Mouse (Mus musculus): ENCODE measurements around the gene Specc1l. TPM values are rescaled to one million over a fixed set of nuclear protein-coding genes. Genes with fewer than 3 reads are reported as not detected.

Gene Specc1l
- polyA plus RNA-seq, 1 experiment from 2014 or later = 34.6 TPM

DNA sequence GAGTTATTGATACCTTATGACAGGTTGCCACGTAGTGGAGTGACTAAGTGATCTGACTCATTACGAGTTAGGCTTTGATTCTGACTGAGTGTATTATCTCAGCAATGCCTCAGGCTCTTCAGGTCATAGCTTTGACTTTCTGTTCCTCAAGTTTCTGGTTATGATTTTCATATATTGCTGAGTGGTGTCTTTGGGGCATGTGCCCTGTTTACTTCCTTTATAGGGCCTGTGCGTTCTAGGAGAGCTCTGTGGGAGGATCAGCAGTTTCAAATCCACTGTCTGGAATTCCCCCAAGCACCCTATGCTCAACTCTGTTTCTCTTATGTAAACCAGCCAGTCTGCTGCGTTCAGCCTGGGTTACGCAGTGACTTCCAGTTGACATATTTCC lies 10.7 kb downstream of the Specc1l start:
- no peaks in the 10 kb centered on the region for H3K4me1 ChIP-seq (ENCODE audit: insufficient read depth)
- ATAC-seq (ENCODE audit: insufficient read depth) = no peak
- no peak overlapping the region for H3K4me3 ChIP-seq (ENCODE audit: low read depth, low read length)
- H3K9me3 ChIP-seq (ENCODE audit: low read depth, low read length) = no peaks in the 10 kb centered on the region
- WGBS = 45% methylated on average over 5 of the region's 5 CpGs
- no peaks in the 10 kb centered on the region for H3K27me3 ChIP-seq (ENCODE audit: insufficient read depth, low read length)
- H3K9ac ChIP-seq = no peak overlapping the region
- H3K27ac ChIP-seq (ENCODE audit: low read depth) = peak overlapping the region; percentile 30; the same call in 1 of the 2 replicates
- TF ChIP-seq CTCF (IDR thresholded peaks at IDR 0.05; ENCODE audit: low read depth) = no peak
- H3K4me2 ChIP-seq = no peak overlapping the region
- H3K36me3 ChIP-seq (ENCODE audit: insufficient read depth) = no peaks in the 10 kb centered on the region
- DNase-seq = peak; percentile 40

DNA sequence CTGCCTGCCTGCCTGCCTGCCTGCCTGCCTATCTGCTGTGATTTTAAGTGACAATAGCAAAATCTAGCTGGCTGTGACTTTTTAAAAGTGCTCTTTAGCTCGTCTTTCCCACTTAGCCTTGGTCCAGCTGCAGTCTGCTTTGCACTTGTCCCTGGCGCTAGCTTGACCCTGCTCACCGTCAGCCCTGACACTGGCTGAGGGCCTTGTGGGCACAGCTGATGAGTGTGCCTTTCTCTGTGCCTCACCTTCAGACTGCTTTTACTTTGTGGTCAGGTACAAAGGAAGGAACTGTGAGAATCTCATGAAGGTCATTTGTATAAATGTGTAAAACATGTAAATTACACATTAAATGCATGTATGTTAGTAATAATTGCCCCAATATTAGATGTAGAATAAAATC lies 12.3 kb downstream of the Specc1l start:
- H3K27me3 ChIP-seq (ENCODE audit: insufficient read depth, low read length) = no peaks in the 10 kb centered on the region
- no peak overlapping the region for H3K4me2 ChIP-seq
- peak overlapping the region; percentile 15; the same call in 1 of the 2 replicates for H3K27ac ChIP-seq (ENCODE audit: low read depth)
- H3K36me3 ChIP-seq (ENCODE audit: insufficient read depth) = no peaks in the 10 kb centered on the region
- ATAC-seq (ENCODE audit: insufficient read depth) (no peak), DNase-seq (no peak)
- no peaks in the 10 kb centered on the region for H3K4me1 ChIP-seq (ENCODE audit: insufficient read depth)
- 64% methylated on average over 3 of the region's 3 CpGs for WGBS
- H3K4me3 ChIP-seq (ENCODE audit: low read depth, low read length) = no peak overlapping the region
- H3K9ac ChIP-seq = no peak overlapping the region
- H3K9me3 ChIP-seq (ENCODE audit: low read depth, low read length) = no peaks in the 10 kb centered on the region
- TF ChIP-seq CTCF (IDR thresholded peaks at IDR 0.05; ENCODE audit: low read depth) = no peak

DNA sequence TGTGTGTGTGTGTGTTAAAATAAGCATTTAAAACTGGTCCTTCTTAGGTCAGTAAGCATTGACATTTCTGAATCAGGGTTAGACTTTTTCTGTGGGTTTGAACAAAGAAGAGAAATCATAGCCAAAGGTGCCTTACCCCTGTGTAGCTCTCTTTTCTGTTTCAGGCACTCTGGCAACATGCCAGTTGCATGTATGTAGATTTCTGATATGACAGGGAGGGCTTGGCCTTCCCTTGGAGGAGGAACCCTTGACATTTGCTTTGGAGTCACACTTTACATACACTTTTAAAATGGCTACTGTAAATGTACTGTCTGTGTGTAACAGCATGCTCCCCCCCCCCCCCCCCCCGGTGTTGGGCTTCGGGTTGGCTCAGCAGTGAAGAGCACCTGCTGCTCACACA lies 12.8 kb downstream of the Specc1l start:
- H3K27me3 ChIP-seq (ENCODE audit: insufficient read depth, low read length) = no peaks in the 10 kb centered on the region
- TF ChIP-seq CTCF (IDR thresholded peaks at IDR 0.05; ENCODE audit: low read depth) = no peak
- H3K4me3 ChIP-seq (ENCODE audit: low read depth, low read length) = no peak overlapping the region
- ATAC-seq (ENCODE audit: insufficient read depth) = no peak
- no peaks in the 10 kb centered on the region for H3K4me1 ChIP-seq (ENCODE audit: insufficient read depth)
- no peak for DNase-seq
- no CpG with 5 or more reads among the region's 2 CpGs for WGBS
- H3K9me3 ChIP-seq (ENCODE audit: low read depth, low read length) = no peaks in the 10 kb centered on the region
- no peak overlapping the region for H3K27ac ChIP-seq (ENCODE audit: low read depth)
- H3K9ac ChIP-seq = no peak overlapping the region
- H3K36me3 ChIP-seq (ENCODE audit: insufficient read depth) = no peaks in the 10 kb centered on the region
- no peak overlapping the region for H3K4me2 ChIP-seq

DNA sequence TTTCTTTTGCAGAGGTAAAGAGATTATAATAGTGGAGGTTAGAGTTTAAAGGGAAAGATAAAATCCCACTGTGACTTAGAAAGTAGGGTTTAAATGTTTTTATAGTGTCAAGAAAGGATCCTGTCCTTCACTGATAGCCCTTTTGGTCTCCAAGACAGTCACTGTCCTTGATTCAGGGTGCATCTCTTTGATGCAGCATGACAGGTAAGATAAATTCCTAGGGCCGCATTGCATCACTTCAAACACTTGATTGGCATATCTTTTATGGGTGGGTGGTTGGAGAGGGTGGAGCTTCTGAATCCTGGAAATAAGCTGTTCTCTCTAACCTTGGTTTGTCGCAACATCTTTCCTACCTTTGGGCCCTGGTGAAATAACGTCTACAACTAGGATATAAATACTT lies 15.5 kb downstream of the Specc1l start:
- Histone ChIP-seq H3K9ac (no peak overlapping the region), H3K4me2 (no peak overlapping the region), H3K4me3 (ENCODE audit: low read depth, low read length) (no peak overlapping the region), H3K27ac (ENCODE audit: low read depth) (no peak overlapping the region), H3K36me3 (ENCODE audit: insufficient read depth) (peaks cover 14% of the 10 kb centered on the region), H3K4me1 (ENCODE audit: insufficient read depth) (no peaks in the 10 kb centered on the region), H3K27me3 (ENCODE audit: insufficient read depth, low read length) (no peaks in the 10 kb centered on the region), H3K9me3 (ENCODE audit: low read depth, low read length) (no peaks in the 10 kb centered on the region)
- no peak for TF ChIP-seq CTCF (IDR thresholded peaks at IDR 0.05; ENCODE audit: low read depth)
- WGBS = 83% methylated on average over 3 of the region's 3 CpGs
- DNase-seq (no peak), ATAC-seq (ENCODE audit: insufficient read depth) (no peak)

DNA sequence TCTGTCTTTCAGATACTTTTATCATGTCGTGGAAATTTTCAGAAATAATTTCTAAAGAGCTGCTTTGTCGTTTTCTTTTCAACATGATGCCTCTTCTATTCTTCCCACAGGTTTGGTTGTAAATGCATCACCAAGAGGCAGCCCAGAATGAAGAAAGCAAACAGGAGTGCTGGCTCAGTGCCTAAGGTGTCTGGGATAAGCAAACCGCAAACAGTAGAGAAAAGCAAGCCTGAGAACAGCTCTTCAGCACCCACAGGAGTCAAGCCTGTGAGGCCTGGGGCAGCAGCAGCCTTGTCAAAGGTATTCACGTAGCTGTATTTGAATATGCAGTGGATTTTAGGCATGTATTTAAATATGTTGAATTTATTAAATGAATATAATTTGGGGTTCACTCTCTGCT lies 18.7 kb downstream of the Specc1l start:
- H3K4me1 ChIP-seq (ENCODE audit: insufficient read depth) = no peaks in the 10 kb centered on the region
- WGBS = 67% methylated on average over 4 of the region's 4 CpGs
- TF ChIP-seq CTCF (IDR thresholded peaks at IDR 0.05; ENCODE audit: low read depth) = no peak
- H3K27ac ChIP-seq (ENCODE audit: low read depth) = no peak overlapping the region
- no peaks in the 10 kb centered on the region for H3K9me3 ChIP-seq (ENCODE audit: low read depth, low read length)
- ATAC-seq (ENCODE audit: insufficient read depth) (no peak), DNase-seq (peak; percentile 36)
- no peak overlapping the region for H3K9ac ChIP-seq
- no peak overlapping the region for H3K4me2 ChIP-seq
- H3K27me3 ChIP-seq (ENCODE audit: insufficient read depth, low read length) = no peaks in the 10 kb centered on the region
- no peak overlapping the region for H3K4me3 ChIP-seq (ENCODE audit: low read depth, low read length)
- H3K36me3 ChIP-seq (ENCODE audit: insufficient read depth) = peaks cover 28% of the 10 kb centered on the region

DNA sequence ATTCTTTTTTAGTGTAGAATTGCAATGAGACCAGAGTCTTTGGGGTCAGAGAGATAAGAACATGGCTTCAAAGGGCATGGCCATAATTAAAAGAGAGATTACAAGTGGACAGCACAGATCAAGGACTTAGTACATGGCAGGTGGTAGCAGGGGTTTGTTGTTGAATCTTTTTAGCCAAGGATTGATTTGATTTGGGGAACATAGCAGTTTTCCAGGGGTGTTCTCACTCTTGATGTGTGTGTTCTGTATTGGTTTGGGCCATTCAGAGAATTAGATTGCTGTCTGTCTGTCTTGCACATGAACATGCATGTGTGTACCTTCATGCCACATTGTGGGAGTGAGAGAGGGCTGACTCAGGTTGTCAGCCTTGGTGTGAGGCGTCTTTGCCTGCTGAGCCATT lies 20.0 kb downstream of the Specc1l start:
- H3K4me1 ChIP-seq (ENCODE audit: insufficient read depth) = no peaks in the 10 kb centered on the region
- H3K9me3 ChIP-seq (ENCODE audit: low read depth, low read length) = no peaks in the 10 kb centered on the region
- H3K4me3 ChIP-seq (ENCODE audit: low read depth, low read length) = no peak overlapping the region
- H3K9ac ChIP-seq = no peak overlapping the region
- no peak overlapping the region for H3K27ac ChIP-seq (ENCODE audit: low read depth)
- H3K4me2 ChIP-seq = no peak overlapping the region
- ATAC-seq (ENCODE audit: insufficient read depth) = no peak
- 97% methylated on average over 1 of the region's 1 CpGs for WGBS
- peaks cover 30% of the 10 kb centered on the region for H3K36me3 ChIP-seq (ENCODE audit: insufficient read depth)
- no peak for TF ChIP-seq CTCF (IDR thresholded peaks at IDR 0.05; ENCODE audit: low read depth)
- DNase-seq = no peak
- no peaks in the 10 kb centered on the region for H3K27me3 ChIP-seq (ENCODE audit: insufficient read depth, low read length)

DNA sequence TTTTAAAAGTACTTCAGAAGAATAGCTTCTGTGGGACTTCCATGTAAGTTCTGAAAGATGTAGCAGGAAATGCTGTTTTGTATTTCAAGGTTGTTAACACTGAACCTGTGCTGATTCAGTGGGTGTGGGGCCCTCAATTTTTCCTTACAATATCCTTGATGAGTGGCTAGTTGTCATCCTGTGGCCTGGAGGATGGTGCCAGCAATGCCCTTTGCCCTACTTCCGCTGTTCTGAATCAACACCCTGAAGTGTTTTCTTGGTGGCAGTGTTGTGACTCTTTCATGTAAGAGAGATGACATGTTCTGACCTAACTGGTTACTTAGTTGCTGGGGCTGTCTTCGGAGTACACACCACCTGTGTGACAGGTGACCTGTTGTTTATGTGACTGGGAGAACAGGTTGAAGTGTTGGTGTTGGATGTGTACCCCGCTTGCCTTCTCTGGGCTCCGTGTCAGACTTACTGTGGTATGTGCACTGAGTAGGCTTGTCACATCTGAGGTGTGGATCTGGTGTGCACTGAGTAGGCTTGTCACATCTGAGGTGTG lies 20.8 kb downstream of the Specc1l start:
- ATAC-seq (ENCODE audit: insufficient read depth) = no peak
- no peak for TF ChIP-seq CTCF (IDR thresholded peaks at IDR 0.05; ENCODE audit: low read depth)
- H3K27ac ChIP-seq (ENCODE audit: low read depth) = no peak overlapping the region
- no peaks in the 10 kb centered on the region for H3K4me1 ChIP-seq (ENCODE audit: insufficient read depth)
- 92% methylated on average over 4 of the region's 4 CpGs for WGBS
- no peak overlapping the region for H3K4me3 ChIP-seq (ENCODE audit: low read depth, low read length)
- peaks cover 34% of the 10 kb centered on the region for H3K36me3 ChIP-seq (ENCODE audit: insufficient read depth)
- H3K9ac ChIP-seq = no peak overlapping the region
- H3K27me3 ChIP-seq (ENCODE audit: insufficient read depth, low read length) = no peaks in the 10 kb centered on the region
- no peaks in the 10 kb centered on the region for H3K9me3 ChIP-seq (ENCODE audit: low read depth, low read length)
- DNase-seq = no peak
- no peak overlapping the region for H3K4me2 ChIP-seq

DNA sequence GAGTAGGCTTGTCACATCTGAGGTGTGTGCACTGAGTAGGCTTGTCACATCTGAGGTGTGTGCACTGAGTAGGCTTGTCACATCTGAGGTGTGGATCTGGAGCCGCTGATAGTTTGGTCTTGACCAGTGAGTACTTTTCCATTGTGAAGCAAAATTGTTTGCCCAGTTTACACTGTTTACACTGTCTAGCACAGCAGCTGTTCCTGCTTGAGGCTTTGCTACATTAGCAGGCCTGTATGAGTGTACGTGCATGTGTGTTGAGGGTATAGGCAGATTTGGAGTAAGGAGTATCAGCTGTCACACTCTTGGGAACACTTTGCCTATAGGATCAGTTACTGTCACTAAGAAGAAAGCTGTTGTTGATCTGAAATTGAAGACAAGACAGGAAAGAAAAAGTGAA lies 21.6 kb downstream of the Specc1l start:
- Histone ChIP-seq H3K4me1 (ENCODE audit: insufficient read depth) (no peaks in the 10 kb centered on the region), H3K4me2 (no peak overlapping the region), H3K27ac (ENCODE audit: low read depth) (no peak overlapping the region), H3K9ac (no peak overlapping the region), H3K36me3 (ENCODE audit: insufficient read depth) (peaks cover 38% of the 10 kb centered on the region), H3K4me3 (ENCODE audit: low read depth, low read length) (no peak overlapping the region), H3K27me3 (ENCODE audit: insufficient read depth, low read length) (no peaks in the 10 kb centered on the region), H3K9me3 (ENCODE audit: low read depth, low read length) (no peaks in the 10 kb centered on the region)
- DNase-seq (peak; percentile 58), ATAC-seq (ENCODE audit: insufficient read depth) (peak; percentile 68)
- 56% methylated on average over 2 of the region's 2 CpGs for WGBS
- no peak for TF ChIP-seq CTCF (IDR thresholded peaks at IDR 0.05; ENCODE audit: low read depth)
